Mouse (Mus musculus) olfactory bulb, adult 2 months (tissue): ENCODE measurements around the gene Dynlt1a.
"Not testable (repeated sequence)": the region's sequence is repeated elsewhere in the genome, so short reads cannot be mapped to it uniquely, and the experiment has no call there.

ENCODE experiments used
- CTCF ChIP-seq: fragments of 200-500 bp; IDR thresholded peaks from 2 replicates; pipeline ENCODE4 v1.5.1; 2012; ENCODE audit warnings: low read depth, mild to moderate bottlenecking, low read length, moderate library complexity; ENCODE audit not compliant: insufficient read depth
- POLR2A ChIP-seq: fragments of 200-500 bp; IDR thresholded peaks from 2 replicates; pipeline ENCODE4 v1.6.1; 2012; ENCODE audit warnings: mild to moderate bottlenecking, low read depth, low read length, moderate library complexity; ENCODE audit not compliant: insufficient read depth

DNA sequence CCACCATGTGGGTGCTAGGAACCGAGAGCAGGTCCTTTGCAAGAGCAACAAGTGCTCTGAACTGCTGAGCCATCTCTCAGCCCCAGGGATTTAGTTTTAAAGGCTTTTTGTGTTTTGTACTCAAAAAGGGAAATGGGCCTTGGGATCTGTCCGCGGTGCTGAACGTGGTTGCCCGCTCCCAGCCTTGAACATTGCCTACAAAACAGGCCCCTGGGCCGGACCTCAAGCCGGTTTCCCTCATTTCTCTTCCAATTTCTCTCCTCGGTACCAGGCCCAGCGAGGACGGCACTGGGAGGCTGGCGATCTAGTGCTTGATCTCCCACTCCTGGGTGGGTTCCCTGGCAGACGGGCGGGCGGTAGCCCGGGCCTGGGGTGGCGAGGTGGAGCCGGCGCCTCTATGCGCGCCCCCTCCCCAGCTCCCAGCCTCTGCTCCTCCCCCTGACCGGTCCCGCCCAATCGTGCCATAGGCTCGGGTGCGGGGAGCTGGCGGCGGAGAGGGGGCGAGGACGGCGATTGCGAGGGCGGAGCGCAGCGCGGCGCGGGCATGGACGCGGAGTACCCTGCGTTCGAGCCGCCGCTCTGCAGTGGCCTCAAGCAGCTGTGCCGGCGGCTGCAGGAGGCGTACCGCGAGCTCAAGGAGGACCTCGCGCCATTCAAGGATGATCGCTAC is 60.8 kb downstream of the Dynlt1a start, which contains the start of gene Tmem181a:
- not testable (repeated sequence) for TF ChIP-seq CTCF, POLR2A
